Mouse (Mus musculus) spleen, adult 2 months (tissue): ENCODE data around the gene Bcl2l10.

Source experiments
- CTCF ChIP-seq: fragments of 200-500 bp; IDR thresholded peaks from 2 replicates; pipeline ENCODE4 v1.5.1; 2011; ENCODE audit warnings: mild to moderate bottlenecking, inconsistent platforms; ENCODE audit not compliant: insufficient read depth, insufficient read length, insufficient replicate concordance; ENCODE audit errors: extremely low read depth
- POLR2A ChIP-seq: fragments of 200-500 bp; IDR thresholded peaks from 2 replicates; pipeline ENCODE4 v1.6.1; 2011; ENCODE audit warnings: low read depth, low read length, inconsistent platforms

- TF ChIP-seq CTCF, result no peak
- TF ChIP-seq POLR2A, result no peak
Measured at GRCm38 (mm10) chr9:75306126-75306898, 41.2 kb upstream of the Bcl2l10 start, which contains the start of gene Gnb5.
